Mouse (Mus musculus) mouse trophoblast stem cell (cell line): ENCODE results near the gene Uhrf1.

Source experiments
- in situ Hi-C, 2 experiments: fragments of 300-500 bp; cut with MseI, MboI; formaldehyde crosslinking; loops; 2 replicates in 1 of 2; 3 replicates in 1 of 2; pipeline ENCODE4 v1.15.1; 2025

Gene Uhrf1

GRCm38 (mm10) chr17:56345364-56345763 lies 42.2 kb downstream of the Uhrf1 start:
- in situ Hi-C loops: no loop called here

GRCm38 (mm10) chr17:56348128-56348527 lies 45.0 kb downstream of the Uhrf1 start:
- in situ Hi-C loops: no loop called here

- in situ Hi-C loops: no loop called here
Observed at GRCm38 (mm10) chr17:56348586-56348985, 45.5 kb downstream of the Uhrf1 start.

GRCm38 (mm10) chr17:56350694-56351093 lies 47.6 kb downstream of the Uhrf1 start:
- in situ Hi-C loops: no loop called here

GRCm38 (mm10) chr17:56356921-56357885 lies 54.1 kb downstream of the Uhrf1 start:
- in situ Hi-C loops: no loop called here

- in situ Hi-C loops: no loop called here
Observed at GRCm38 (mm10) chr17:56359183-56359725, 56.1 kb downstream of the Uhrf1 start.

GRCm38 (mm10) chr17:56359864-56360263 lies 56.7 kb downstream of the Uhrf1 start:
- in situ Hi-C loops: loop anchor here in 1 of 2 experiments (10.0 kb wide), 1 partner anchor 185 kb away; no protein-coding TSS in a partner anchor

GRCm38 (mm10) chr17:56360451-56360850 lies 57.3 kb downstream of the Uhrf1 start:
- in situ Hi-C loops: loop anchor here in 1 of 2 experiments (10.0 kb wide), 1 partner anchor 184 kb away; no protein-coding TSS in a partner anchor

GRCm38 (mm10) chr17:56361542-56361941 lies 58.4 kb downstream of the Uhrf1 start:
- in situ Hi-C loops: loop anchor here in 1 of 2 experiments (10.0 kb wide), 1 partner anchor 183 kb away; no protein-coding TSS in a partner anchor

- in situ Hi-C loops: loop anchor here in 1 of 2 experiments (10.0 kb wide), 1 partner anchor 179 kb away; no protein-coding TSS in a partner anchor
Observed at GRCm38 (mm10) chr17:56365791-56366673, 62.9 kb downstream of the Uhrf1 start.

GRCm38 (mm10) chr17:56368291-56368790 lies 65.2 kb downstream of the Uhrf1 start:
- in situ Hi-C loops: loop anchor here in 1 of 2 experiments (10.0 kb wide), 1 partner anchor 176 kb away; no protein-coding TSS in a partner anchor

- in situ Hi-C loops: no loop called here
Observed at GRCm38 (mm10) chr17:56370090-56370489, 67.0 kb downstream of the Uhrf1 start.

- in situ Hi-C loops: no loop called here
Observed at GRCm38 (mm10) chr17:56371029-56371660, 68.0 kb downstream of the Uhrf1 start.

GRCm38 (mm10) chr17:56372109-56372508 lies 69.0 kb downstream of the Uhrf1 start:
- in situ Hi-C loops: no loop called here
